Mouse (Mus musculus): ENCODE data around the gene Otc.

Otc gene

DNA sequence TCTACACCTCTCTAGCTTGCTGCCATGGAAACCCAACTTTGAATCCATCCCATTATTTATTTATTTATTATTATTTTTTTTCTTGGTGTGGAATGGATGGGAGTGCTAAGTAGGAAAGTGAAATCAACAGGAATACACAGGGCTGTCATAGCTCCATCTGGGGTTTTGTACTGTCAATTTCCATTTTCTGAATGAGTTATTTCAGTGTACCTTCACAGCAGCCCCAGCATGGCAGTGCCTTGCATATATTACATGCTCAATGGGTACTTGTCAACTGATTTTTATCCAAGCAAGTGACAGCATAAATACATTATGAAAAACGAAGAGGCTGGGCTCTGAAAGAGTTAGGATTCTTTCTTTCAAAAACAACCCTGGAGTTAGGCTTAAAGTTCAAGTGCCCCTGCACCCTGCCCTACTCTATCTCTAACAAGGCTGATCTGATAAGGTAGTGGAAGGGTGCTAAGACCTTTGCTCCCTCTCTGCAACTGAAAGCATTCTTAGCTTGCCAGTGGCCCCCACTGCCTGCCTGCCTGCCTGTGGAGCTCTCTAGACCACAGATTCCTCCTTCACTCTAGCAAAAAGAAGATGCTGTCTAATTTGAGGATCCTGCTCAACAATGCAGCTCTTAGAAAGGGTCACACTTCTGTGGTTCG is at the start of gene Otc:
Otc (plus strand) TSS at position 454 of the 653 bp plus-strand sequence.
- DNase-seq, result no peak

DNA sequence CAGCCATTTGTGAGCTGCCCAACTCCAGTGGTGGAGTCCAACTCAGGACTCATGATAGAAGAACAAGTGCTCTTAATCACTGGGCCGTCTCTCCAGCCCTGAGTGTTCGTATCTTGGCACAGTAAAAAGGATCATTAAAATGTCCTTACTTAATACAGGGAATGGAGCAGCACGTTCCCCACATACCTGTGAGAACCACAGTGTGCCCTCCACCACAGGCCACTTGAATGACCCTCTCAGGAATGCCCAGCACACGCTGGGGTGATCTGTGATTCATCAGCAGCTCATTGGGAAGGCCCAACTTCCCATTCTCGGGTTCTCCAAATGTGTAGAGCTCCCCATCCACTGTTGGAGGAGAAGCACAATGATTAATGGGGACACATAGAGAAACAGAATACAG is 46.2 kb upstream of the Otc start:
- no peak for DNase-seq

DNA sequence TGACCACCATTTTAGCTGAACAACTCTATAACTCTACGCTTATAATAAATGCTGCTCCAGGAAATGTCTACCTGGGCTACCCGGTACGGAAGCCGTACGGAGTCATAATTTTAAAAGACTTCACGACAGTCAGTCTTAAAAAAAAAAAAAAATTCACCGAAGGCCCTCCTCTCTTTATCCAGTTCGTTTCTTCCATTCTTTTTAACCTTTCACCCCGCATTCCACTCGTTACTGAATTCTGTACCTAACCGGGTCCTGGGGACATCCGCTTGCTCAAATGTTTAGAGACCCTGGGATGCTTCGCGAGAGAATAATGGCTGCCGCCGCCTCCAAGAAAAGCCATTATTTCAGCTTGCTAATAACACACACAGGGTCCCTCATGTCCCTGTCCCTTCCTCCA is 36.1 kb upstream of the Otc start:
- peak; percentile 32 for DNase-seq

DNA sequence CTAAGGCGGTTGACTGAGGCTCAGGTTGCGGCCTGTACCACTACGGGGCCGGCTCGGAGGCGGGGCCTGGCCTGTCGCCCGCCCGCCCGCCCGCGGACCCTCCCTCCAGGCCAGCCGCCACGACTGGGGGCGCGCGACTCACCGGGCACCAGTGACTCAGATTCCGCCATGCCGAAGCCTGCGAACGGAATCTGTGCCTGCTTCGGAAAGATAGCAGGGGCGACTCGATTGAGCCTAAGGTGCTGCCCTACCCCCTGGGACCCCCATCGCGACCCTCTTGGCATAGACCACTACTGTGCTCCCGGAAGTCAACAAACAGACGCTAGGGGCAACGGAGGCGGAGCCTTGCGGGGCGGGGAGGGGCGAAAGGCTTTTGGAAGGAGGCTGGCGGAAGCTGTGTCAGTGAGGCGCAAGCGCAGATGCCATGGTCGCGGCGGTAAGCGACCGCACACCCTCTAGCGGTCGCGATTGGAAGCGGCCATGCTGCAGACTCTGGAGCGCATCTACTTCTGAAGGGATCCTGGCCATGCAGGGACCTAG is 35.6 kb upstream of the Otc start, which contains the start of gene Rpgr:
Rpgr (minus strand) TSS at position 511 of the 540 bp plus-strand sequence.
- peak; percentile 94 for DNase-seq

DNA sequence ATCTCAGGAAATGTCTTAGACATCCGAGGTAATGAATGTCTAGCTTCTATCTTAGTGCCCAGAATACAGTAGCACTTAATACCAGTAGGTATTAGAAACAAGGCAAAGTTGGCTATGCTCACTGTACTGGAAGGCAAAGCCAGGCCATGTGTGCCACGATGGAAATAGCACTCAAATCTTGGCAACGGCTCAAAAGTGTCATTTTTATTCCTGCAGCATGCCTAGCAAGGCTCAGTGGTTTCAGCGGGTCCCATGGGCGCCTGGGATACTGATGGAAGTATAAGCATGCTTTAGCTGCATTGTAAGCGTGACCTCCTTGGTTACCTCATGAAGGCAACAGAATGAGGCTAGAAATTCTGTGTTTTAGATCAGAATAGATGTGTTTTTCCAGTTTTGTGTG is 32.8 kb upstream of the Otc start:
- DNase-seq, result no peak

DNA sequence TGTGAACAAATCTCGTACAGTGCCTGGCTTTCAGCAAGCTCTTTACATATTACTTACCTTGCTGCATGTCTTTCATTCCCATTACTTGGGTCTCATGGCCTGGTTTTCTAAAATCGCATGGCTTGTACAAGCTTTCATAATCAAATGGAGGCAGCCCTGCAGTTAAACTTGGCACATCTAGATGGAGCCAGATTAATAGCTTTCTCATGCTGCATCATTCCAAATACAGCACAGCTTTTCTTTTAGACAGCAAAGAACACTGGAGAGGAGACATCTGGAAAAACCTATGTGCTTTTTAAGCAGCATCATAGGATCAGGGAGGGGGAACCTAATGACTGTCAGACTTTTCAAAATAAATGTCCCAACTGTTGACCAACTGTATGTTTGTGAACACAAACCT is 19.1 kb upstream of the Otc start:
- DNase-seq, result no peak

DNA sequence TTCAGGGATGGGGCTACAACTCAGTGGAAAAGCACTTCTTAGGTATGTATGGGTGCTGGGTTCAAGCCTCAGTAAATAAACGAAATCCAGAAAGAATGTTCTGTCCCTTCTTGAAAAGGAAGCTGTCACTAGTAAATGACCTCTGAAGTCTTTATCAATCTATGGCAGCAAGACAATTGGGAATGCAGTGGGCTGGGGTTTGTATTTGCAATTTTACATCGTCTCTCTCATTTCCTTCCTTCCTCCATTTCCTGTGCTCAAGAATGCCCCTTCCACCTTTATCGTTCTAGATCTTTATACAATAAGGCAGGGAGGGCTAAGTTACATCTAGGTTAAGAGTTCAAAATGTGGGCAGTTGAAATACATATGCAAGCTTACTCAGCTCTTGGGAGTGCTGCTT is 17.5 kb upstream of the Otc start:
- DNase-seq, result no peak

DNA sequence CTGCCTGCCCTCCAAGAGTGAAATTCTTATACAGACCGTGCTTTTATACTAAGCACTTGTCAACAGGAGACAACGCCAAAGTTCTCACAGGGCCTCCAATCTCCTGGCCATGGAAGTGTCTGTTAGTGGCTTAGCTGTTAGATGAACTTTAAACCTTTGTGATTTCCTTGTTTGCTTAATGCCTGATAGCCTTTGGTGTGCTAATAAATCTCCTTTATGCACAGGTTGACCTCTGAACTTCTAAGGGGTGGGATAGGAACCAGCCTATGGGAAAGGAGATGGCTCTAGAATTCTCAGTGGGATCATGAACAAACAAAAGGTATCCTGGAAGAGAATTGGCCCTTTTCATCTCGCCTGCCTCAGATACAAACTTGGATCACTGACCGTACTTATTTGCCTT is 12.6 kb upstream of the Otc start:
- no peak for DNase-seq

DNA sequence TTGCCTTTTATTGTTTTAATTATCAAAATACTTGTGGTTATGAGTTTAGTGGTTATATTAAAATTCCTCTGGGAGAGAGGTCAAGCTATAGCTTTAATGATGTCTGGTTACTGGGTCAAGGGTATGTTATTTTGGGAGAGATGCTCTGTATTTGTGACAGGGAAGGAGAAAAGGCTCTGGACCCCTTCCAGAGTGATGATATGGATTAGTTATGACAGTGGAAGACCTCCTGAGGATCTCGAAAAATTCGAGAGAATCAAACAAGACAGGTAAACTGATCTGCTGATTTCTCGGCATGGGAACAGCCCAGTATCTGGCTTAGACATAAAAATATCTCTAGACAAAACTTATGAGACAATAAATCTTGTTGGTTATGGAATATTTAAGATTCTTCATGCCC is 8.2 kb upstream of the Otc start:
- no peak for DNase-seq

DNA sequence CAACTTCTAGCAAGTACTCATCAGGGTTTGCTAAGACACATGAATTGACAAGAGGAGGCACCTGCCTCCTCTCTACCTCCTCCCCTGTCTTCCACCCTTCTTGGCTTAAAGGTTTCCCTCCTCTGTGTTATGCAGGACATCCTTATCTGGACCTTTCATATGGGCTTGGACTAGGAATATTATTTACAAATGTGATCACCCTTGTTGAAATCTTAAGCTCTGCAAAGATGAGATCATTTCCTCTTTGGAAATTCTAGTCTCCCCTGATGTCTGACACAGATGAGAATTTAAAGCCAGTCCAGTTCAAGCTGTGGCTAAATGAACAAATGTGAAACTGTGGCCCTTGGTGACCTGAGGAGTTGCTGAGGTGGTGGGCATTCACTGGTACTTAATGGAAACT is 748 bp upstream of the Otc start:
- DNase-seq, result no peak

DNA sequence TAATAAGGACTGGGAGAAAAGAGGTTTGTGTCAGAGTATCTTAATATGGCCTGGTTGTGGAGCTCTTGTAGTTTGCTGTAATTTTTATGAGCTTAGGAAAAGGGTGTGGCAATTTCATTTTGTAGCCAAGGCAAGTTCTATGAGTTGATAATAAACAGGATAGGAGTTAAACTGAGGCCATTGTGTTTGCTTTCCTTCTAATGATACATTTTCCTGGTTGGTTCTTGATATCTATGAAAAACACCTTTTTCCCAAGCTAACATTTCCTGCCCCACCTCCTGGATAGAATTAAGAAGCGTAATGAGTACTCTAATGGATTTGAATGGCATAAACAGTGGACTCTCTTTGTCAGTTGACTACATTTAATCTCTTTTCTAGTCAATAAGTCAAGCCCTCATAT is 5.7 kb downstream of the Otc start:
- DNase-seq, result no peak

DNA sequence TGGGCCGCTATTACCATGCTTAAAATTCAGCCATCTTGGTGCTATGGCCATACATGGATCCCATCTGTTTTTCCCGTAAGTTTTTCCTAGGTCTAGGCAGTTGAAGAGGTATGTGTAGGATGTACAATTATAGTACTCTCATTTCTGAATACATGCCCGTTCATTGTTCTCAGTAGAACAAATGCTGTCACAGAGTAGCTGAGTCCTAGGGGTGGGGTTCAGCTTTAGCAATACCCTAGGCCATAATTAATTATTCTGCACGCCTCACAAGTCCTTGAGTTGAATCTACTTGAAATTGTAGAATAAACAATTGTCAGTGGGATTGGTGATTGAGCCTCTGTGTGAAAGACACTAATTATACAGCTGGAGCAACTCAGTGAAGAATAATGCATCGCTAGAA is 6.2 kb downstream of the Otc start:
- DNase-seq, result no peak

DNA sequence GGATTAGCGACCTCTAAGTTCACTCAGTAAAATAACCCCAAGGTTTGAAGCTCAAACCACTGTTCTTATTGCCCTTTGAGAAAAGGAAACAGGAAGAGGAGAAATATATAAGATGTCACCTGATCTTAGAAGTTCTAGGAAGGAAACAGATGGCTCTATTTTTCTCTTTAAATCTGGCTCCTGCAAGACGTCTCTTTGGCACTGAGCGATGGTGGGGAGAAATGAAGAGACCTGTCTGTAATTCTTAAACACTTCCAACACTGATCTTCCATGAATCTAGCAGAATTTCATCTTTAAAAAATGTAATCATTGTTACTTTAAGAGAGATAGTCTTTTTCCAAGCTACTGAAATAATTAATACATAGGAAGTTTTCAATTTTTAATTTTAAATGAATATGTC is 16.2 kb downstream of the Otc start:
- no peak for DNase-seq

DNA sequence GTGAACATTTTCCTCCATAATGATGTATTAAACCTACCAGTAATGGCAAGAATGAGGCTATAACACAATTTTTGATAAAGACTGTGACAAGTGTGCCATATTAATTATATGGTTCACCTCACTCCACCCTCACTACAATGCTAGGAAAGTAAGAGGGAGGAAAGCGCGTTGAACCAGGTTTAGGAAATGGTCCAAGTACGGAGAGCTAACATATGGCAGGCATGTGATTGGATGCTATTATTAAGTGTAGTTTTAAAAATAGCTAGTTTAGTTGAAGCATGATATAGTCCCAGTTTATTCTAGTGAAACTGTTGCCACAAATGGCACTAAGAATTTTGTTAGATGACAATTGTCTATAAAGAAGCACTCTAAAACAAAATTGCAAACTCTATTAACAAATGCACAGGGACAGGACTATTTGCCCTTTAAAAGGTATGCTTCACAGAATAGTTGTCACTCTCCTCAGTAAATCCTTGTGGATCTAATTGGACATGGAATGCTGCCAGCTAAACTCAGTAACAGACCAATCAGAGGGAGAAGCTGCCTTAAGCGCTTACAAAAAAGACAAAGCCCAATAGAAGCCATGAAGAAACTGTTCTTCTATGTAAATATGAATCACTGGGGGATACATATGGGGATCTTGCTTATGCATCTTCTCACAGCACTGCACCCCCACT is 16.8 kb downstream of the Otc start:
- no peak for DNase-seq

DNA sequence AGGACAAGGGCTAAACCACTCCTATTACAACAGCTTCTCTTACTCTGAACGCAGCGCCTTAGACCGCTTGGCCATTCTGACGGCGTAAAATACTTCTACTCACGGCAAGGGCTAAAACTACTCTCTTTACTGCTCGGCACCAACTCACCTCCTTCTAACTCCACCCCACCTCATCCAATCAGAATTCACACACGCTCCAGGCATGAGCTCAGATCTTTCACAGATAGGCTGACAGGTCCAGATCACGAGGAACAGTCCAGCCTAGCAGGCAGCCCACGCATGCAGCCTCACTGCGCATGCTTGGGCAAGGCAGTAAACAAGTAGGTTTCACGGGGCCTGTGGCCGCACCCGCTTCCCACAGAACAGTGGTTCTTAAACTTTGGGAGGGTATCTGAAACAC is 45.2 kb downstream of the Otc start:
- DNase-seq, result no peak

DNA sequence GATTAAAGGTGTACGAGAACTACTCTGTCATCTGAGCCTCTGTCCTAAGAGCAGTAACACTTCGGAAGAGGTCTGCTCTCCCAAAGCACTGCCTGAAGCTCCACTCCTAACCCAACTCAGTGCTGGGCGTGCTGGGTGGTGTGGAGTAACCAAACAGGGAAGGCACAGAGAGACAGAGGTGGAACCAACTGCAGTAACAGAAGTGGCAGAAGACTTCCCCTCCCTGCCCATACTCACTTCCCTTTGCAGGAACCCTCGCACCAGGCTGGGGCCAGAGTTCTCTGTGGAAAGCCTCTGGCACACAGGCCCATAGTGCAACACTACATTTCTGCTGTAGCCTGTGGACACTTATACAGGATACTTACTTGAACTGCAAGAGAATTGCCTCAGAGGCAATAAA is 66.1 kb downstream of the Otc start:
- no peak for DNase-seq

DNA sequence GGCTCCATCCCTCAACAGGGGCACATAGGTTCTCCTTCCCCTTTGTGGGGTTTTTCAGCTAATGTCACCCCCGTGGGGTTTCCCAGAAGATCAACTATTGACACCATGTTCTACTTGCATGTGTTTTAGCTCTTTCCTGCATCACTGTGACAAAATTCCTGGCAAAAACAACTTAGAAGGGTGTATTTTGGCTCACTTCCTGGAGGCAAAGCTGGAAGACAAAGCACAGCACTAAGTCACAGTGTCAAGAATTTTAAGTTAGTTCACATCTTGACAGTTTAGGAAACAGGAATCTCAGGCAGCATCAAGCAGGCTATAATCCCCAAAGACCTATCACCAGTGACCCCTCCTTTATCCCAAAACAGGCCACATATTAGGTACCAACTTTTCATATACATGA is 78.1 kb downstream of the Otc start:
- no peak for DNase-seq

DNA sequence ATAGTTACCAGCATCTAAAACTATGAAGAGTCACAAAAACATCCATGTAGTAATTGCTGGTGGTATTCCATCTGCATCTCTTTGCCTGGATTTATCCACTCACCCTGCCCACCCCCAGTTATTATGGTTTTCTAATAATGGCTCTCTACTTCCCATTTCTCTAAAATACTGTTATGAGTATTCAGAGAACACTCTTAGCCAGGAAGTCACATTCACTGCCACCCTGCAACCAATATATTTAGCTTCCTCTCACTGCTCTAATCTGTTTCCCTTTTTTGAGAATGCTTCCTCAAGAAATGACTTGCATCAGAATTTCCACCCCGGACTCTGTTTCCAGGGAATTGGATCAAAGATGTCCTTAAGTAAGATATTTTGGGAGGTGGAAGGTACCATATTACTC is 79.6 kb downstream of the Otc start:
- no peak for DNase-seq

DNA sequence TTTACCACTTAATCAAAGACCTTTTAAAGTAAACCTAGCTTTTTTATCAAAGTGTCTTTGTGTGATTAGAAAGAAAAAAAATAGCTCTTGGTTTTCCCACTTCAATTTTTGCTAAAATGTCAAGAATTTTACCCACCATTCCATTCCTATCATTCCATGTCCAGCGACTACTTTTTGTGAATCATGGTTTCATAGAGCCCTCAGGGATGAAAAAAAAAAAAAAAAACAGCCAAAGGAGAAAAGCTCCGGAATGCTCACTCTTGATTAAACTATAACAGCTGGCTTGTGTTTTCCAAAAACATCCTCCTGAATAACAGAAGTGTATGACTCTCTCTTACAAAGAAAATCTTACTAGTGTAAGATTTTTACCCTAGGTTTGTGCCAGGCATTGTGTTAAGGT is 84.7 kb downstream of the Otc start:
- no peak for DNase-seq

DNA sequence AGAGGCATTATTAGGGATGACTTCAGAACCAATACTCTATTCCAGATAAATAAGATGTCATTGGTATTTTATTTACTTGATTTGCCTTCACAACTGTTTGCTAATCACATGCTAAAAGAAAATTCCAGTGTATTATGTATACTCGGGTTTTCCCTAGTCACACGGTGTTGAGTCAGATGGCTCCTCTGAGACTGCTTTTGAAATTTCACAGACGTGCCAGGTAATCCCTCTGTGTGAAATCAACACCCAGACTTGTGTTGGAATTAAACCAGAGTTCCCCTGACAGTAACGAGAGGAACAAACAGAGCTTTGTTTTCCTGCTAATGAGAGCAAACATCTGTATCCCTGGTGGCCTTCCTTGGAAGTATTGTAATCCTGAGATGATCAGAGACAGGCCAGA is 103.8 kb downstream of the Otc start:
- no peak for DNase-seq

All from thymus, postnatal 14 days (tissue).